Mouse (Mus musculus) megakaryocyte, embryonic 14.5 days (primary cell): Measurements from ENCODE around the gene Ocrl. TPM values are rescaled to one million over a fixed set of nuclear protein-coding genes. Genes with fewer than 3 reads are reported as not detected.

ENCODE experiments used
- H3K27me3 ChIP-seq: replicated peaks from 2 replicates; pipeline ENCODE3; 2012; ENCODE audit warnings: inconsistent platforms
- H3K36me3 ChIP-seq: replicated peaks from 2 replicates; pipeline ENCODE3; 2012; ENCODE audit warnings: low read length, inconsistent platforms, mixed read lengths
- H3K4me1 ChIP-seq: 2 replicates; pipeline ENCODE4 v1.6.1; 2012; ENCODE audit warnings: inconsistent platforms
- H3K4me3 ChIP-seq: replicated peaks from 2 replicates; pipeline ENCODE3; 2012; ENCODE audit warnings: moderate library complexity, mild to moderate bottlenecking, inconsistent platforms
- H3K9me3 ChIP-seq: 2 replicates; pipeline ENCODE4 v1.6.1; 2012; ENCODE audit warnings: inconsistent platforms
- FLI1 ChIP-seq: IDR thresholded peaks from 2 replicates; pipeline ENCODE4 v1.6.1; 2012; ENCODE audit warnings: low read length, inconsistent platforms, mixed read lengths
- GATA1 ChIP-seq: IDR thresholded peaks from 3 replicates; pipeline ENCODE4 v1.6.1; 2012; ENCODE audit warnings: mixed read lengths, low read length, inconsistent platforms, borderline replicate concordance
- polyA plus RNA-seq: library from polyadenylated mRNA; stranded (reverse); fragments of >175 nt; gene quantifications from 2 replicates; pipeline ENCODE4 v1.2.3, GENCODE M21; 2012; ENCODE audit warnings: low replicate concordance; ENCODE audit not compliant: insufficient read depth

Gene Ocrl
- polyA plus RNA-seq, 1 experiment: 1.9 TPM

GRCm38 (mm10) chrX:47976551-47976950 lies 64.4 kb downstream of the Ocrl start:
- Histone ChIP-seq H3K36me3 (no peaks in the 10 kb centered on the region), H3K4me1 (peaks cover 7% of the 10 kb centered on the region), H3K9me3 (peaks cover 5% of the 10 kb centered on the region; the same call in 1 of the 2 replicates), H3K27me3 (peaks cover 13% of the 10 kb centered on the region), H3K4me3 (no peak overlapping the region)
- TF ChIP-seq FLI1 (no peak), GATA1 (no peak)

DNA sequence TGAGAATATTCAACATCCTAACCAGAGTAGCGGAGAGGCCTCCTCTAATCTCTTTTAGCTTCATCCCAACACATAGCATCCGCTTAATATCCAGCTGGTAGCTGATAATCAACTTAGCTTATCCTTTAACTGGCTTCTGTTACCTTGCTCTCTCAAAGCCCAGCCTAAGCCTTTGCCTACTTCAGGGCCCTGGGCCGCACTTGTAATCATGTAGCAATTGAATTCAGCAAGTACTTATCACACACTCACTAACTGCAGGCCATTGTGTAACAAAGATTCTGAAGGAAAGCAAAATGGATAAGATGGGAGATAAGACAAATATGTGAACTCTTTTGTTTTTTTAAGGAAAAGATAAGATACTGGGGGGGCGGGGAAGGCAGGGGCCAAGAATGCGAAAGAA lies 64.9 kb downstream of the Ocrl start:
- Histone ChIP-seq H3K4me3 (no peak overlapping the region), H3K9me3 (peaks cover 5% of the 10 kb centered on the region; the same call in 1 of the 2 replicates), H3K4me1 (peaks cover 7% of the 10 kb centered on the region), H3K36me3 (no peaks in the 10 kb centered on the region), H3K27me3 (peaks cover 10% of the 10 kb centered on the region)
- no peak for TF ChIP-seq GATA1

GRCm38 (mm10) chrX:47985000-47985619 lies 72.9 kb downstream of the Ocrl start:
- peaks cover 5% of the 10 kb centered on the region; the same call in 1 of the 2 replicates for H3K4me1 ChIP-seq
- peaks cover 29% of the 10 kb centered on the region for H3K27me3 ChIP-seq
- no peak for TF ChIP-seq FLI1
- no peak for TF ChIP-seq GATA1
- peak overlapping the region; percentile 83 for H3K4me3 ChIP-seq
- no peaks in the 10 kb centered on the region for H3K36me3 ChIP-seq
- peaks cover 5% of the 10 kb centered on the region; the same call in 1 of the 2 replicates for H3K9me3 ChIP-seq

GRCm38 (mm10) chrX:47988024-47988423 lies 75.8 kb downstream of the Ocrl start:
- H3K4me3 ChIP-seq: no peak overlapping the region
- TF ChIP-seq GATA1 (no peak), FLI1 (no peak)
- no peaks in the 10 kb centered on the region for H3K9me3 ChIP-seq
- H3K27me3 ChIP-seq: peaks cover 29% of the 10 kb centered on the region
- H3K36me3 ChIP-seq: no peaks in the 10 kb centered on the region
- H3K4me1 ChIP-seq: peaks cover 7% of the 10 kb centered on the region

GRCm38 (mm10) chrX:47992606-47993005 lies 80.4 kb downstream of the Ocrl start:
- no peaks in the 10 kb centered on the region for H3K9me3 ChIP-seq
- H3K36me3 ChIP-seq: no peaks in the 10 kb centered on the region
- peak overlapping the region; percentile 76 for H3K4me3 ChIP-seq
- peaks cover 36% of the 10 kb centered on the region for H3K27me3 ChIP-seq
- peaks cover 2% of the 10 kb centered on the region; the same call in 1 of the 2 replicates for H3K4me1 ChIP-seq
- TF ChIP-seq GATA1: no peak
- no peak for TF ChIP-seq FLI1

DNA sequence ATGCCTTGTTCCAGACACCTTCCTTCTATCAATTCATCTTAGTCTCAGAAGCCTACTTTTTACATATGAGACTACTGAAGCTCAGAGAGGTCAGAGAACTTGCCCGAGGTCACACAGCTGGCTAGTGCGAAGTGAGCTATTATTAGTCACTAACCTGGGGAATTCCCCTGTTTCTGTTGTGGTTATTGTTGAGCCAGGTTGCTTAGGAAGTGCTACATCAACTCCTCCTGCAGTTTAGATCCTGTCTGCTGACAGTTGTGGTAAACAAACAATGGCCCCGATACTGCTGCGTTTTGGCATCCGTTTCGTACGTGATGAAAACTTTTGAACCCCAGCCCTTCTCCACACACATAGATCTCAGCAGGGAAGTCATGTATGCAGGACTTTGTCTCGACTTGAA lies 86.2 kb downstream of the Ocrl start:
- H3K36me3 ChIP-seq: no peaks in the 10 kb centered on the region
- H3K27me3 ChIP-seq: peaks cover 50% of the 10 kb centered on the region
- H3K4me3 ChIP-seq: no peak overlapping the region
- H3K9me3 ChIP-seq: no peaks in the 10 kb centered on the region
- no peaks in the 10 kb centered on the region for H3K4me1 ChIP-seq
- no peak for TF ChIP-seq GATA1
- TF ChIP-seq FLI1: no peak

GRCm38 (mm10) chrX:48001151-48001550 lies 89.0 kb downstream of the Ocrl start:
- H3K4me1 ChIP-seq: no peaks in the 10 kb centered on the region
- TF ChIP-seq GATA1: no peak
- TF ChIP-seq FLI1: no peak
- H3K27me3 ChIP-seq: peaks cover 62% of the 10 kb centered on the region
- H3K9me3 ChIP-seq: no peaks in the 10 kb centered on the region
- H3K36me3 ChIP-seq: no peaks in the 10 kb centered on the region
- H3K4me3 ChIP-seq: no peak overlapping the region

GRCm38 (mm10) chrX:48004786-48005185 lies 92.6 kb downstream of the Ocrl start:
- H3K4me1 ChIP-seq: no peaks in the 10 kb centered on the region
- H3K36me3 ChIP-seq: no peaks in the 10 kb centered on the region
- no peak overlapping the region for H3K4me3 ChIP-seq
- no peak for TF ChIP-seq FLI1
- TF ChIP-seq GATA1: no peak
- peaks cover 8% of the 10 kb centered on the region for H3K9me3 ChIP-seq
- H3K27me3 ChIP-seq: peaks cover 49% of the 10 kb centered on the region

GRCm38 (mm10) chrX:48006062-48006461 lies 93.9 kb downstream of the Ocrl start:
- Histone ChIP-seq H3K4me1 (no peaks in the 10 kb centered on the region), H3K9me3 (peaks cover 8% of the 10 kb centered on the region)

GRCm38 (mm10) chrX:48011656-48012055 lies 99.5 kb downstream of the Ocrl start:
- Histone ChIP-seq H3K36me3 (no peaks in the 10 kb centered on the region), H3K27me3 (peaks cover 37% of the 10 kb centered on the region), H3K4me1 (no peaks in the 10 kb centered on the region), H3K9me3 (peaks cover 8% of the 10 kb centered on the region), H3K4me3 (no peak overlapping the region)
- TF ChIP-seq GATA1 (no peak), FLI1 (no peak)

More at GRCm38 (mm10) chrX:48006062-48006461, 93.9 kb downstream of the Ocrl start:
- H3K4me3 ChIP-seq: no peak overlapping the region
- no peak for TF ChIP-seq GATA1
- no peak for TF ChIP-seq FLI1
- H3K36me3 ChIP-seq: no peaks in the 10 kb centered on the region
- peaks cover 40% of the 10 kb centered on the region for H3K27me3 ChIP-seq

Other genes starting within 250 kb of the Ocrl start
- gene Smarca1, start 19.4 kb upstream of the Ocrl start, polyA plus RNA-seq: not detected in 2 replicates
- gene Apln, start 122.5 kb downstream of the Ocrl start, polyA plus RNA-seq: 0.22 TPM in 1 of 2 replicates, not detected in the other
- gene Xpnpep2, start 196.3 kb downstream of the Ocrl start, polyA plus RNA-seq: 0.26 TPM in 1 of 2 replicates, not detected in the other
- gene Sash3, start 234.0 kb downstream of the Ocrl start, polyA plus RNA-seq: 26.2 and 50.4 TPM in 2 replicates